Mouse (Mus musculus): ENCODE measurements around the gene Olfr1006.
"Not testable (repeated sequence)": the region's sequence is repeated elsewhere in the genome, so short reads cannot be mapped to it uniquely, and the experiment has no call there.

The Olfr1006 gene

DNA sequence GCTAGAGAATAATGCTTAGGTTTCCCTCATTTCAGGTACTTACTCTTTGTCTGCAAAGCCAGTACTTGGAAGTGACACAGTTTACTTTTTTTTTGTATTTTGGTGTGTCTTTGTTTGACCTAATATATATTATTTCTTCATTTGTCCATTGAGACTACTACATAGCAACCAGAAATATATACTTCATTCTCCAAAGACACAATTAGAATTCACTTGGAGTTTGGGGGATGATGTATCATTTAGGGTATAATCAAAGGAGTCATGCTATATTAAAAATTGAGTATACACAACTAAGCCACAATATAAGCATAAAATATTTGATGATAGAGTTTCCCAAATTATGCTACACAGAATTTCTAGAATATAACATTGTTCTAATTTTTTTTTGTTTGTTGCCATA, at the start of gene Olfr1006:
Olfr1006 (minus strand) TSS at position 101 of the 400 bp plus-strand sequence.
- DNase-seq: no peak

DNA sequence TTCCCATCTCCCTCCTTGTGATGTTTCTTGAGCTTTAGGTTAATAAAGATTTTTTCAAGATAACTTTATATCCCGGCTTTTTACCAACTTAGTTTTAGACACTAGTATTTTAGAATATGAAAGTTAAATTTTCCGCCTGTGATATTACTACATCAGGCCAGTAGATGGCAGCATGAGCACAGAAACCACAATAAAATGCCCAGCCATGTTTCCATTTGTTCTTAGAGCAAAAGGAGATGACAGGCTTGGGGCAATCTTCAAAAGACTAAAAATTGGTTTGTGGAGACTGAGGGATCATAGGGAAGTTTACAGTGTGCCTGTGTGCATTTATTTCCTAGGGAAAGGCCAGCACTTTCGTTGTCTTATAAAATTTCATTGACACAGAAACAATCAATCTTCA, 47.2 kb upstream of the Olfr1006 start:
- DNase-seq: no peak

DNA sequence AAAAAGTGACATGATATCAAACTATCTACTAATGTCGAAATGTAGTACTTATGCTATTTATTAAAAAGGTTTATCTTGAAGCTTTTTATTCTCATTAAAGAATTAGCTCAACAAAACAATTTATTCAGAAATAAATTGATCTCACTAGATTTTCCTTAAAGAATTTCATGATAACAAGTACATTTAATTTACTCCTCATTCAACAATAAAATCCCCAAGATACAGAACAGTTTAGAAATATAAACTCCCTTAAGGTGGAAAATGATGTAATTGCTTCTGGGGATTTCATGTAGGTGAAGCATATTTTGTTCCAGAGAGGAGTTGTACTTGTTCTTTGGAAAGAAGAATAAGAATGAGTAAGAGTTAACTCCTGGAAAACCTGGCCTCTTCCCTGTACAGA, 36.6 kb upstream of the Olfr1006 start, which contains the start of gene Olfr1009:
Olfr1009 (plus strand) TSS at position 301 of the 400 bp plus-strand sequence.
- no peak for DNase-seq

GRCm38 (mm10) chr2:85711159-85711558, 32.6 kb upstream of the Olfr1006 start:
- no peak for DNase-seq

GRCm38 (mm10) chr2:85710680-85711079, 32.1 kb upstream of the Olfr1006 start:
- not testable (repeated sequence) for DNase-seq

DNA sequence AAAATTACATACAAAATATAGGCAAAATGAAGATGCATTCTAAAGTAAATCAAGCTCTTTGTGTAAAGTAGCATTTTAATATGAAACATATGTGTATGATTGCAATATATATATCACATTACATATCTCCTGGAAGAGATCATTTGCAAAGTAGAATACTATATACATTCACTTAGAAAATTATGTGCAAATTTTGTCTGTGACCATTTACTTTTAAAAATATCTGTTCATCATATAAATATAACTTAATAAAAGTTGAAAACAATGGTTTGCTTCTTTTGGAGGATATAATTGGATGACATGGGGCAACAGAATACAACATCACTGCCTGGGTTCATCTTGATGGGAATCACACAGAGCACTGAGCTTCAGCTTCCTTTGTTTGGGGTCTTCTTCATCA, 10.6 kb upstream of the Olfr1006 start, which contains the start of gene Olfr1008:
Olfr1008 (plus strand) TSS at position 301 of the 400 bp plus-strand sequence.
- DNase-seq: no peak

DNA sequence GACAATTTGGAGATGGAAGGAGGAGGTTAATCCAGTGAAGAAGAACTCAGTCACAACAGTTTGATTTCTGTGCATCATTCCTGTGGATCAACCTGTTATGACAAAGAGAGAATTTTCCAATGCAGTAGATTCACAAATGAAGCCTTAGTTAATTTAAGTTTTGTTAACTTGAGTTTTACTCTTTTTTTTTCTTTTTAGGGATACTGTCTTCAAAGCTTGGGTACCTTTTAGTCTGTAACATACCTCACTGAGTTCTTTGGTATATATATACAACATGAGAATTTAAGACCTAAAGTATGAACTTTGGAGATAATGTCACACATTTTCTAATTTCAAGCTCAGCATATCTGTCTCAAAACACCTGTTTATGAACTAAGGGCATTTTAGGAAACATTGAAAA, 14.2 kb downstream of the Olfr1006 start, which contains the start of gene Olfr154:
Olfr154 (minus strand) TSS at position 101 of the 400 bp plus-strand sequence.
- not testable (repeated sequence) for DNase-seq

DNA sequence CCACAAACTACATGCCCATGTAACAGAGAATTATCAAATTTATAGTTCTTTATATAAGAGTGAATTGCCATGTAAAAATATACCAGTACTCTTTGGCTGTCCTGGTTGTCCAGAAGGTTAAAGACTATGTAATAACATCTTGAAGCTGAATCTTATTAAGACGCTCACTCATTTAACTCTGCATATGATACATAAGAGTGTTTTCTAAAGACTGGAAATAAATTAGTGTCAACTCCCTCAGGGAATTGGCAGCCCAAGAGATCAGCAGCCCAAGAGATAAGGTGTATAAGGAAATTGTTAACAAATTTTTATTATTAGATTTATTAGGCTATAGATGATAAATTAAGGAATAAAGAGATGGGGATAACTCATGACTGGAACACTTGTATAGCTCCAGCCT, 28.0 kb downstream of the Olfr1006 start, which contains the start of gene Olfr1002:
Olfr1002 (minus strand) TSS at position 101 of the 400 bp plus-strand sequence.
- DNase-seq: no peak
